Mouse (Mus musculus): ENCODE results near the gene Nup85. TPM values are rescaled to one million over a fixed set of nuclear protein-coding genes. Genes with fewer than 3 reads are reported as not detected.

Nup85 gene
- polyA plus RNA-seq, 1 experiment, result 16.8 TPM

DNA sequence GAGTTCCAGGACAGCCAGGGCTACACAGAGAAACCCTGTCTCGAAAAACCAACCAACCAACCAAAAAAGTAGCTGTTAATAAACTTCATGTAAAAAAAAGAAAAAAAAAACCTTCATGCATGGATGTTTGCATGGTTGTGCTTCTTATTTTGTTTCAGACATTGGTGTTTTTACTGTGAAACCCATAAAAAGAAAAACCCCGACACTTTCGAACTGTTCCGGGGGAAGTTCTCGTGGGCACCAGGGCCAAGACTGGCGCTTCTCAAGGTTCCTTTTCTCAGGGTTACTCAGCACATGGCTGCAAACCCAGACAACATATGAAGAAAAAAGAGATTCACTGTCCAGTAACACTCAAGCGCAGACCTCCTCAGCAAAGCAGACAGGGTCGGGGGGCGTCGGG is 68.6 kb downstream of the Nup85 start:
- Histone ChIP-seq H3K27ac (ENCODE audit: insufficient read depth, low read depth, low read length) (no peak overlapping the region), H3K27me3 (ENCODE audit: control insufficient read depth, insufficient read depth, low read length) (no peaks in the 10 kb centered on the region), H3K4me3 (ENCODE audit: low read depth, low read length) (no peak overlapping the region), H3K36me3 (ENCODE audit: control insufficient read depth, insufficient read depth, low read length) (no peaks in the 10 kb centered on the region), H3K4me1 (ENCODE audit: control insufficient read depth, insufficient read depth, insufficient read length, low read length) (peaks cover 4% of the 10 kb centered on the region; the same call in 1 of the 2 replicates)
- 82% methylated on average over 10 of the region's 10 CpGs for WGBS
- TF ChIP-seq CTCF (IDR thresholded peaks at IDR 0.05; ENCODE audit: extremely low read depth, insufficient read length, insufficient replicate concordance, low read depth, low read length) (no peak), POLR2A (IDR thresholded peaks at IDR 0.05; ENCODE audit: low read depth, low read length) (no peak)

Other genes with a start within 250 kb of the Nup85 start
- gene Ush1g, start 242.4 kb upstream of the Nup85 start, polyA plus RNA-seq (2012; rRNA removed), result 0.05 and 0.08 TPM in 2 replicates
- gene Otop3, start 229.7 kb upstream of the Nup85 start, polyA plus RNA-seq (2012; rRNA removed), result 0.61 and 93.4 TPM in 2 replicates
- gene Hid1, start 196.7 kb upstream of the Nup85 start, polyA plus RNA-seq (2012; rRNA removed), result 30.2 and 37.6 TPM in 2 replicates
- gene Cdr2l, start 182.5 kb upstream of the Nup85 start, polyA plus RNA-seq (2012; rRNA removed), result 3.8 and 4.2 TPM in 2 replicates
- 42.0 and 45.8 TPM in 2 replicates for gene Mrpl58, start 160.7 kb upstream of the Nup85 start, polyA plus RNA-seq (2012; rRNA removed)
- 50.8 and 61.5 TPM in 2 replicates for gene Atp5h, start 144.5 kb upstream of the Nup85 start, polyA plus RNA-seq (2012; rRNA removed)
- 13.4 and 27.3 TPM in 2 replicates for gene Kctd2, start 144.3 kb upstream of the Nup85 start, polyA plus RNA-seq (2012; rRNA removed)
- gene Trim80, start 123.9 kb upstream of the Nup85 start, polyA plus RNA-seq (2012; rRNA removed), result 1.5 and 4.7 TPM in 2 replicates
- 98.7 and 220 TPM in 2 replicates for gene Slc16a5, start 102.0 kb upstream of the Nup85 start, polyA plus RNA-seq (2012; rRNA removed)
- 13.2 and 16.3 TPM in 2 replicates for gene Armc7, start 88.8 kb upstream of the Nup85 start, polyA plus RNA-seq (2012; rRNA removed)
- 56.8 and 132 TPM in 2 replicates for gene Nt5c, start 72.6 kb upstream of the Nup85 start, polyA plus RNA-seq (2012; rRNA removed)
- gene Jpt1, start 50.0 kb upstream of the Nup85 start, polyA plus RNA-seq (2012; rRNA removed), result 210 and 430 TPM in 2 replicates
- 3.6 and 7.0 TPM in 2 replicates for gene Sumo2, start 28.2 kb upstream of the Nup85 start, polyA plus RNA-seq (2012; rRNA removed)
- 11.8 and 13.3 TPM in 2 replicates for gene Mrps7, start 39.5 kb downstream of the Nup85 start, polyA plus RNA-seq (2012; rRNA removed)
- gene Gga3, start 39.6 kb downstream of the Nup85 start, polyA plus RNA-seq (2012; rRNA removed), result 12.6 and 14.7 TPM in 2 replicates
- 49.4 and 108 TPM in 2 replicates for gene Mif4gd, start 48.5 kb downstream of the Nup85 start, polyA plus RNA-seq (2012; rRNA removed)
- gene Slc25a19, start 63.9 kb downstream of the Nup85 start, polyA plus RNA-seq (2012; rRNA removed), result 11.3 and 19.6 TPM in 2 replicates
- 13.0 and 34.8 TPM in 2 replicates for gene Grb2, start 144.2 kb downstream of the Nup85 start, polyA plus RNA-seq (2012; rRNA removed)
- gene Tmem94, start 201.0 kb downstream of the Nup85 start, polyA plus RNA-seq (2012; rRNA removed), result 48.2 and 132 TPM in 2 replicates
- 26.1 and 52.6 TPM in 2 replicates for gene Caskin2, start 249.2 kb downstream of the Nup85 start, polyA plus RNA-seq (2012; rRNA removed)

Data from small intestine, adult 2 months (tissue).